Mouse (Mus musculus): Measurements from ENCODE around the gene Bcl11a.

Bcl11a gene

DNA sequence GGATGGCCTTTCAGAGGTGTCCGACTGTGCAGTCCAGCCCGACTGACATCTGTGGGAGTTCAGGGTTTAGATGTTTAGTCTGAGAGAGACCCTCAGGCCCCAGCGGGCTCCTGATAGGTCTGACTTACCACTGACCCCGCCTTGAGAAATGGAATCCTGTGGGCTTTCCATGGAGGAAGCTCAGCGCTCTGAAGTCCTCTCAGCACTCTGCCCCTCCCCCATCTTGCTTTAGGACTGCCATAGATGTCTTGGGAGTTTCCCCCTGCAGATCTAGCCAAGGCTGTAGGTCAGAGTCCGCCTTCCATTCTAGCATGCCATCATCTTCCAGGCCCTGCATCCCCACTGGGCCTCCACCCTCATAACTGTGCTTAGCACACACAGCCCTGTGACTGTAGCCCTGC, 131.1 kb downstream of the Bcl11a start:
- DNase-seq (ENCODE audit: low spot score in 2 of 2): no peak

DNA sequence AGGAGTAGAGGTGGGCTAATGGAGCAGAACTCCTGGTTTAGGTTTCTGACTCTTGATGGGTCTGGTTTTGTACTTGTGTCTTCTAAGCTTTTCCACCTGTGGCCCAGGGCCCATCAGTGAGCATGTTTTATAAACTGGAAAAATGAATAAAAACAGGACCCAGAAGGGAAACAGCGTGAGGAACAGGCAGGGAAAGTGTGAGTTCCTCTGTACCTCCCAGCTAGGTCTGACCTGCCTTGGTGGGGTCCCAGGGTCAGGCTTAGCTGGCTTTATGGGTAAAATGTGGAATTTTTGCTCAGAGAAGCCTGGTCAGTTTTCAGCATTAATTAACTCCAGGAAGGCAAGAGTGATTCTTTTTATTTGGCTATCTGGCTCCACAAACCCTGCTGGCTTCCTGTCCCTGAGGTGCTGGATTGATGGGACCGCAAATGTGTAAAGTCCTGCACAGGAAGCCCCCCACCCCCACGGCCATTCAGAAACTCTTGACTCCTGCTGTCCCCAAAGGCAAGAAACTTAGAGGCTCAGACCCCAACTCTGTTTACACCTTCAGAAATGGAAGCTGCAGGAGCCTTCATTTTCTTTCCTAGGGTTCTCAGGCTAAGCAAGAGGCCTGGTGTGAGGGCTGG, 136.8 kb downstream of the Bcl11a start:
- DNase-seq (ENCODE audit: low spot score in 2 of 2): no peak

DNA sequence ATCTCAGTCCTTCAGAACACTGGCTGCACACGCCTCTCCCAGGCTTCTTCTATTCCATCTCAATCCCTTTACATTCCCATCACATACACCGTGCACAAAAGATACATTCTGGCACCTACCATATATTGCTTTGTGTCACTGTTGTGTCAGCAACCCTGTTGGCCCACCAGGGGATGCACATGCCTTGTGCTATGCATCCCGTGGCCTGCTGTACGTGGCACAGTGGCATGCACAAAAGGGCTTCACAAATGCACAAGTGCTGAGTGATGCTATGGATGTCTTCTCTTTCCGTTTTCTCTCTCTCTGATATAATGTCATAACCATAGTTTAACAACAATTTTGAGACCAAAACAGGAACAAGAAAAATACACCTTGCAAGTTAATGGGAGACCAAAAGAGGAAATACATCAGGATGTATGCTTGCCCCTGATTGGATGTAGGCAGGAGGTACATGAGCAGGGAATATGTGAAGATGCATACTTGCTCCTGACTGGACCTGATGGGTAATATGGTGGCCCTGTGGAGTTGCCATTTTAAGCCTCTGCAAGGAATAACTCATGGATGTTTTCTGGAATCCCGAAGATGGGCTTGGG, 140.0 kb downstream of the Bcl11a start:
- DNase-seq (ENCODE audit: low spot score in 2 of 2): no peak

DNA sequence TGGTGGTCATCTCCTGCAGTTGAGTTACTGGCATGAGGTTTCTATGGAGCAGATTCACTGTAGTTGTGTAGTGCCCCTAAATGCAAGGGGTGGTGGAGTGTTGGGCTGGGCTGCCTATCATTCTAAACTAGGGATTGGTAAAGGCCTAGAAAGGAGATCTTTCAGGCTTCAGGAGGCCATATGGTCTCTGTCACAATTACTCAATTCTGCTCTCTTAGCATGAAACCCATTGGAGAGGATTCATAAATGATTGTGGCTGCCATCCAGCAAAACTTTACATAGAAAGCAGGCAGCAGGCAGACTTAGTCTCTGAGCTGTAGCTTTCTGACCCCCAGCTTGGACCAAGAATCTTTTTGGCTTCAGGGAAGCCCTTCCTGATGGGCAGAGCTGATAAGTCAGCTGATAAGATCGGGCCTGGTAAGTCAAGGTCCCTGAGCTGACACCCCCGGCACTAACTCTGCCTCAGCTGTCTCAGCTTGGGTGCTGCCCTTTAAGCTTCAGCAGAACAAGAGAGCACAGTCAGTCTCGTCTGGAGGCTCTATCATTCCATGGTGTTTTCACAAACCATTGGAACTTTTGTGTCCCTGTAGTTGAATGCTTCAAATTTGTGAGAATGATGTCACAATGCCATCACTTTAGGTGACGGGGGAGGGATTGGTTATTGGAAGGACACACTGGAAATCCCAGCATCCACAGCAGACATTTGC, 143.9 kb downstream of the Bcl11a start:
- no peak for DNase-seq (ENCODE audit: low spot score in 2 of 2)
